Mouse (Mus musculus) layer of hippocampus, adult 2 months (tissue): ENCODE results near the gene Eif3l. TPM values are rescaled to one million over a fixed set of nuclear protein-coding genes. Genes with fewer than 3 reads are reported as not detected.
A peak's percentile ranks its signal among the peaks of the same experiment; 100 is the strongest.
"Not testable (repeated sequence)": the region's sequence is repeated elsewhere in the genome, so short reads cannot be mapped to it uniquely, and the experiment has no call there.

Source experiments
- DNase-seq, 2 experiments: peaks; one replicate each; pipeline ENCODE4 v3.0.0; 2022; ENCODE audit warnings: low spot score in 2 of 2
- H3K27ac ChIP-seq: fragments of 200-600 bp; 2 replicates; pipeline ENCODE4 v1.8.1; 2022
- H3K4me3 ChIP-seq: fragments of 200-600 bp; 2 replicates; pipeline ENCODE4 v1.8.1; 2022; ENCODE audit warnings: mild to moderate bottlenecking
- CTCF ChIP-seq: fragments of 200-600 bp; conservative IDR thresholded peaks from 2 replicates; pipeline ENCODE4 v1.8.1; 2022; ENCODE audit warnings: antibody characterized with exemption, mild to moderate bottlenecking, moderate library complexity
- long read RNA-seq, 2 experiments: library from polyadenylated mRNA; stranded (forward); transcript quantifications; one replicate each; pipeline ENCODE4 v2.0.0; 2021; ENCODE audit warnings: borderline mapping rate in 2 of 2
- total RNA-seq, 2 experiments: library from RNA; stranded (reverse); gene quantifications; 2 replicates each; pipeline ENCODE4 v1.2.3; 2021

Gene Eif3l
- total RNA-seq: 10 to 100 TPM; 68.9 to 69.5 TPM
- long read RNA-seq, experiment 1, transcript Eif3l-201 (13 exons, 1,942 nt): major isoform, 70 of 87 reads
- long read RNA-seq, experiment 1, partial matches to known transcripts: 11 of 87 reads
- long read RNA-seq, experiment 1, other reads (novel, unspliced or antisense): 6 of 87 reads
- long read RNA-seq, experiment 2, transcript Eif3l-201 (13 exons, 1,942 nt): major isoform, 83 of 96 reads
- long read RNA-seq, experiment 2, partial matches to known transcripts: 5 of 96 reads
- long read RNA-seq, experiment 2, other reads (novel, unspliced or antisense): 8 of 96 reads

DNA sequence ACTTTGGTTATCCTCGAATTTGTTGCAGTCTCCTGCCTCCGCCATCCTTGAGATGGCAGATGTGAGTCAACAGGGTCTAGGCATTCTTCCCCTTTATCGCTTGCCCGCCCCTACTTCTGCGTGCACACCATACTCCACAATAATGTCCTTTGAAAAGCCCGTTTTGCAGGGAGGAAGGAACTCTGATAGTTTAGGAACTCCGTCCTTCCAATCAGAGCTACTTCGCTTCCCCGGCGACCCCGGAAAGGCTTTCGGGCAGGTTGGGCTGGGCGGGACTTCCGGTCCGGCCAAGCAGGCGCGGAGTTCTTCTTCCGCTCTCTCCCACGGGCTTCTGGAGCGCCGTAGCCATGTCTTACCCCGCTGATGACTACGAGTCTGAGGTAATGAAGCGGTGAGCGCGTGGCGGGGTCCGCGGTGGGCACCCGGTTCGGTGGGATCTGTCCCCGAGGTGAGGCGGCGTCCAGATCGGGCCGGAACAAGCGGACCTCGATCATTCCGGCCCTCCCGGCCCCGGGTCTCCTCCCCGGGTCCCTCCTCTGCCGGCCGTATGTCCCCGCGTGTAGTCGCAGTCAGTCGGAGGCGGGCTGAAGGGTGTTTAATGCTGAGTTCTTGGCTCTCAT, at the start of gene Eif3l:
Eif3l (plus strand) TSS at position 267 of the 620 bp plus-strand sequence.
- DNase-seq: peak; percentile 88 to 90
- Histone ChIP-seq H3K27ac (peak within 1 kb of the TSS; percentile 91), H3K4me3 (peak within 1 kb of the TSS; percentile 86)
- TF ChIP-seq CTCF: 0 out of 2 replicates have a peak, but pooled peaks have one; percentile 19

- Histone ChIP-seq H3K27ac (peak overlapping the region; percentile 55; the same call in 1 of the 2 replicates), H3K4me3 (peak overlapping the region; percentile 42)
- DNase-seq: no peak
- no peak for TF ChIP-seq CTCF
Observed at GRCm38 (mm10) chr15:79025687-79026308, 49.2 kb upstream of the Eif3l start.

- no peak for TF ChIP-seq CTCF
- peak overlapping the region; percentile 99; the same call in 1 of the 2 replicates for H3K27ac ChIP-seq
- H3K4me3 ChIP-seq: no peak overlapping the region
Observed at GRCm38 (mm10) chr15:79026511-79027290, 48.3 kb upstream of the Eif3l start.

DNA sequence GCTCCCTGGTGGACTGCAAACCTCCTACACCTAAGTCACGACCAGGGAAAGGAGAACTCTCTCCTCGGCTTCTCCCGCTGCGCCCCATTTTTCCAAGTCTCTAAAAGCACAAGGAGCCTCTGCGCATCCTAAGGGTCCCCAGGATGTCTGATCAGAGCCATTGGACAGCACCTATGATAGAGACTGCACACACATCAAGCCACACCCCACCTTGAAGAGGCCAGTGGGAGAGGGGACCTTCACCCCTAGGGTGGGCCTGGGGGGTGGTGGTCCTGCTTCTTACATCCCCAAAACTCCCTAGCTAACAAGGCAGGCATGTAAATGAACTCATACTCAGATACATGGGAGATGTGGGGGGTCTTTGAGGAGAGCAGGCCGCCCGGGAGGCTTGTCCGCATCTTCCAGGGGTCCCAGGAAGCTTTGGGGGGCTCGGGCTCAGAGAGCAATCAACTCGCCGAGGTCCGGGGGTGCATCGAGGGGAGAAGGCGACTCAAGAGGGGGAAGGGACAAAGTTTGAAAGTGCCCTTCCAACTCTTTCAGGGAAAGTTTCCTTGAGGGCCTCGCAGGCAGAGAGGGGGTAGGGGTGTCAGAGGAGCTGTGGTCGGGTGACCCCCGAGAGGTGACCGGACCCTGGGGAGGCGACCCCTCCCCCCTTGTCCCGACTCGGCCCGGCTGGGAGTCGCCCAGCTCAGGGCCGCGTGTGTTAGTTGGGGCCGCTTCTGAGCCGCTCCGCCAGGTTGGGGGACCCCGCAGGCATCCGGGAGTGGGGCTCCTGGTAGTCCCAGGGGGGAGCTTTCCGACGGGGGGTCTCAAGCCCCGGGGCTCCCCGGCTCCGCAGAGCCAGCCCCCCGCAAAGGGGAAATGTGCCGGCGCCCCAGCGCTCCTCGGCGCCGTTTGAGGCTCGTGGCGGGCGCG, 47.4 kb upstream of the Eif3l start:
- DNase-seq: no peak
- peak overlapping the region; percentile 99 for H3K27ac ChIP-seq
- TF ChIP-seq CTCF: no peak
- peak overlapping the region; percentile 78 for H3K4me3 ChIP-seq

More at GRCm38 (mm10) chr15:79026511-79027290, 48.3 kb upstream of the Eif3l start:
- no peak for DNase-seq

DNA sequence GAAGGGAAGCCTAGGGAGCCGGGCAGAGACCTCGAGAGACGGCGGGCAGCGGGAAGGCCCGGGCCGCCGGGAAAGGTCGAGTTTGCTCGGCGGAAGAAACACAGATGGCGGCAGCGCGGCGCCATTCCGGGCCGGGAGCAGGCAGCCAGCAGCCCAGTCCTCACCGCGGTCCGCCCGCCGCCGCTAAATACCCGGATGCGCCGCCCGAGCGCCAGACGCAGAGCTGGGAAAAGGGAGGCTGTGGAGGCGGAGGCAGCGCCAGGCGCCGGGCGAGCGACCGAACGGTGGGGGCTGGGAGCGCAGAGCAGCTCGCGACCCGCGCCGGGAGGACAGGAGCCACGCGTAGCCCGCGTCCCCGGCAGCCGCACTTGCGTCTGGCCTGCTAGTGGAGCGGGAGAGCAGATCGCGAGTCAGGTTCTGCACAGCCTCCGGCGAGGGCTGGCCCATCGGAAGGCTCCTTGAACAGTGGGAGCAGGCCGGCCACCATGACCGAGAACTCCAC, 46.7 kb upstream of the Eif3l start, which contains the start of gene H1f0:
H1f0 (plus strand) TSS at position 214 of the 502 bp plus-strand sequence.
- DNase-seq: peak; percentile 93 to 98
- TF ChIP-seq CTCF: no peak; the same call in none of the 2 replicates
- Histone ChIP-seq H3K4me3 (peak within 1 kb of the TSS; percentile 78), H3K27ac (peak within 1 kb of the TSS; percentile 99)

DNA sequence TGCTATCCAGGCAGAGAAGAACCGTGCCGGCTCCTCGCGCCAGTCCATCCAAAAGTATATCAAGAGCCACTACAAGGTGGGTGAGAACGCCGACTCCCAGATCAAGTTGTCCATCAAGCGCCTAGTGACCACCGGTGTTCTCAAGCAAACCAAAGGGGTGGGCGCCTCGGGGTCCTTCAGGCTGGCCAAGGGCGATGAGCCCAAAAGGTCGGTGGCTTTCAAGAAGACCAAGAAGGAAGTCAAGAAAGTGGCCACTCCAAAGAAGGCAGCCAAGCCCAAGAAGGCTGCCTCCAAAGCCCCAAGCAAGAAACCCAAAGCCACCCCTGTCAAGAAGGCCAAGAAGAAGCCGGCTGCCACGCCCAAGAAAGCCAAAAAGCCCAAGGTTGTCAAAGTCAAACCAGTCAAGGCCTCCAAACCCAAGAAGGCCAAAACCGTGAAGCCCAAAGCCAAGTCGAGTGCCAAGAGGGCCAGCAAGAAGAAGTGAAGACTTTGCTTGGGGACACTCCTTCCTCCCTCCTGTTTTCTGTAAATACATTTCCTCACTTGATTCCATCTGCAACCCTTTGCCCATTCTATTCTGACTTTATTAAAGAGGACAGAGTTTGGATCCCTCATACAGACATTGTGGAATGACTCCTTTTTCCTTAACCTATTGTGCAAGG, 46.0 kb upstream of the Eif3l start:
- Histone ChIP-seq H3K27ac (peak overlapping the region; percentile 99), H3K4me3 (peak overlapping the region; percentile 78)
- no peak for TF ChIP-seq CTCF
- no peak for DNase-seq

DNA sequence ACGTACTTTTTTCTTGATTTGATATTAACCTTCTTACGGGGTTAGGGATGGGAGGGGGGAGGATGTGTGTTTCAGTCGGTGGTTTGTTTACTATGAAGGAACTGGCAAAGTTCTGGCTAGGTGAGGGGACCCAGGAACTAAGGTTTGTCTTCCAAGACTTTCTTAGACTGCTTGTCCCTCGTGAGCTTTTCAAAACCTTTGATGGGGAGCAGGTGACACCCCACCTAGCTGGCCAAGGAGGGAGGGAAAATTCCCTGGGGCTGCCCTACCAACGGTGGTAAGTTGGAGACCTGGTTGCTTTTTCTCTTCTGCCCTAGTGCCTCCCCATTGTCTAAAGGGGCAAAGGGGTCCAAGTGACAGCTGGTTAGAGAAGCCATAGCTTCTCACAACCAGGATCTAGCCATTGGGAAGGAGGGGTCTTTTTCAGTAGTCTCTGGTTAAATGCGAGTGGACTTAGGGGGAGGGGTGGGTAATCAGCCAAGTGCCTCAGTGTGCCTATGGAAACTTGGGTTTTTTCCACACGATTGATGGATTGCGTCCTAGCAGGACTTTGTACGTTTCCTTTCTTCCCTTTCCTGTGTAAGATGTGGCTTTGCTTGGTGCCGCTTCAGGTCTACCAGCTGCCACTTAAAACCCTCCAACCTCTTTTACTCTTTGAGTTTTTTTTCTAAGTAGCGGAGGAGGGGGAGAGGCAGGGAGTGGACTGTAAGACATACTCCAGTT, 45.3 kb upstream of the Eif3l start:
- no peak for TF ChIP-seq CTCF
- DNase-seq: no peak
- Histone ChIP-seq H3K27ac (peak overlapping the region; percentile 99), H3K4me3 (peak overlapping the region; percentile 78)

GRCm38 (mm10) chr15:79030551-79031435, 44.2 kb upstream of the Eif3l start:
- TF ChIP-seq CTCF: no peak
- peak overlapping the region; percentile 78 for H3K4me3 ChIP-seq
- H3K27ac ChIP-seq: peak overlapping the region; percentile 99
- peak; percentile 81 to 89 for DNase-seq

- not testable (repeated sequence) for DNase-seq, H3K4me3 ChIP-seq, H3K27ac ChIP-seq
Observed at GRCm38 (mm10) chr15:79031908-79032307, 43.1 kb upstream of the Eif3l start.
